Mouse (Mus musculus) liver, postnatal 0 days (tissue): ENCODE results near the gene Eif2a. TPM values are rescaled to one million over a fixed set of nuclear protein-coding genes. Genes with fewer than 3 reads are reported as not detected.
A peak's percentile ranks its signal among the peaks of the same experiment; 100 is the strongest.

Source experiments
- ATAC-seq: fragments of 200-750 bp; cut with Nextera tagmentation; 2 replicates; pipeline ENCODE4 v1.8.0; 2017; ENCODE audit warnings: mild to moderate bottlenecking, moderate library complexity
- DNase-seq: peaks from one replicate; pipeline ENCODE4 v3.0.0-alpha.2; 2016
- H3K27ac ChIP-seq: fragments of 300-500 bp; sonication (generic); 2 replicates; pipeline ENCODE4 v1.5.1; 2014; ENCODE audit warnings: antibody characterized with exemption, moderate library complexity, mild to moderate bottlenecking, low read depth
- H3K27me3 ChIP-seq: fragments of 300-500 bp; sonication (generic); 2 replicates; pipeline ENCODE4 v1.6.1; 2014; ENCODE audit warnings: low read length, control low read depth, mixed read lengths; ENCODE audit not compliant: insufficient read depth
- H3K36me3 ChIP-seq: fragments of 300-500 bp; sonication (generic); replicated peaks from 2 replicates; pipeline ENCODE4 v1.6.1; 2014; ENCODE audit warnings: mild to moderate bottlenecking, control low read depth, low read length, moderate library complexity, mixed read lengths; ENCODE audit not compliant: insufficient read depth
- H3K4me1 ChIP-seq: fragments of 300-500 bp; sonication (generic); 2 replicates; pipeline ENCODE4 v1.6.1; 2014; ENCODE audit warnings: antibody characterized with exemption, mild to moderate bottlenecking, control low read depth; ENCODE audit not compliant: insufficient read depth
- H3K4me2 ChIP-seq: fragments of 300-500 bp; sonication (generic); 2 replicates; pipeline ENCODE4 v1.6.1; 2014; ENCODE audit warnings: low read depth, mild to moderate bottlenecking, low read length, moderate library complexity, mixed read lengths
- H3K4me3 ChIP-seq: fragments of 300-500 bp; sonication (generic); 2 replicates; pipeline ENCODE4 v1.5.1; 2014; ENCODE audit warnings: low read depth, low read length
- H3K9ac ChIP-seq: fragments of 300-500 bp; sonication (generic); replicated peaks from 2 replicates; pipeline ENCODE4 v1.6.1; 2014; ENCODE audit warnings: mild to moderate bottlenecking, moderate library complexity
- H3K9me3 ChIP-seq: fragments of 300-500 bp; sonication (generic); 2 replicates; pipeline ENCODE4 v1.6.1; 2016; ENCODE audit warnings: mild to moderate bottlenecking, control low read depth, low read length, mixed read lengths
- CTCF ChIP-seq: sonication (generic); IDR thresholded peaks from 2 replicates; pipeline ENCODE4 v1.5.1; 2016; ENCODE audit warnings: antibody characterized with exemption, low read depth
- EP300 ChIP-seq: IDR thresholded peaks from 2 replicates; pipeline ENCODE4 v1.6.1; 2016; ENCODE audit warnings: antibody characterized with exemption, low read depth, mild to moderate bottlenecking
- WGBS: fragments of 180-500 bp; shearing (Covaris S2); extraction: QIAGEN DNeasy Blood & Tissue Kit; methylation state at CpG from one replicate; pipeline ENCODE4 v1.1.7; 2014; ENCODE audit not compliant: insufficient replicate concordance; 5-methylcytosine and 5-hydroxymethylcytosine counted together
- polyA plus RNA-seq: library from polyadenylated mRNA; unstranded; fragments of >200 nt; fragmentation: Nextera tagmentation; extraction: Ambion mirVana; gene quantifications from 2 replicates; pipeline ENCODE4 v1.2.1, GENCODE M21; 2015

Eif2a gene
- polyA plus RNA-seq, 1 experiment from 2014 or later, result 20.1 TPM

- peak overlapping the region; percentile 100 for H3K9ac ChIP-seq
- H3K27me3 ChIP-seq, result no peaks in the 10 kb centered on the region
- 0% methylated on average over 40 of the region's 40 CpGs for WGBS
- DNase-seq, result no peak
- peak overlapping the region; percentile 86 for H3K4me2 ChIP-seq
- H3K36me3 ChIP-seq, result peaks cover 22% of the 10 kb centered on the region
- H3K9me3 ChIP-seq, result no peaks in the 10 kb centered on the region
- H3K4me1 ChIP-seq, result peaks cover 20% of the 10 kb centered on the region
- no peak for TF ChIP-seq CTCF
- TF ChIP-seq EP300, result no peak
- H3K27ac ChIP-seq, result peak overlapping the region; percentile 100
- peak overlapping the region; percentile 99 for H3K4me3 ChIP-seq
- peak; percentile 21 for ATAC-seq
These were observed 455 bp upstream of the Eif2a start for GRCm38 (mm10) chr3:58525166-58525565.

GRCm38 (mm10) chr3:58526408-58526737, 752 bp downstream of the Eif2a start:
- Histone ChIP-seq H3K4me1 (peaks cover 14% of the 10 kb centered on the region), H3K4me2 (peak overlapping the region; percentile 83), H3K9ac (peak overlapping the region; percentile 64), H3K27me3 (no peaks in the 10 kb centered on the region), H3K9me3 (no peaks in the 10 kb centered on the region), H3K4me3 (peak overlapping the region; percentile 99), H3K36me3 (peaks cover 17% of the 10 kb centered on the region), H3K27ac (peak overlapping the region; percentile 100)
- 6% methylated on average over 4 of the region's 4 CpGs for WGBS
- DNase-seq, result no peak
- ATAC-seq, result no peak
- TF ChIP-seq EP300, result no peak
- peak; percentile 31; the same call in 1 of the 2 replicates for TF ChIP-seq CTCF

GRCm38 (mm10) chr3:58536573-58536972, 11.0 kb downstream of the Eif2a start:
- no peak for DNase-seq
- H3K4me1 ChIP-seq, result no peaks in the 10 kb centered on the region
- no peak overlapping the region for H3K27ac ChIP-seq
- H3K27me3 ChIP-seq, result no peaks in the 10 kb centered on the region
- WGBS, result 90% methylated on average over 3 of the region's 3 CpGs
- H3K4me3 ChIP-seq, result no peak overlapping the region
- no peaks in the 10 kb centered on the region for H3K9me3 ChIP-seq
- H3K36me3 ChIP-seq, result peaks cover 45% of the 10 kb centered on the region
- no peak overlapping the region for H3K4me2 ChIP-seq
- TF ChIP-seq EP300 (no peak), CTCF (no peak)
- H3K9ac ChIP-seq, result no peak overlapping the region
- no peak for ATAC-seq

GRCm38 (mm10) chr3:58552001-58552811, 26.6 kb downstream of the Eif2a start:
- Histone ChIP-seq H3K4me1 (no peaks in the 10 kb centered on the region), H3K36me3 (peaks cover 55% of the 10 kb centered on the region), H3K9ac (no peak overlapping the region), H3K4me3 (no peak overlapping the region), H3K9me3 (no peaks in the 10 kb centered on the region), H3K4me2 (no peak overlapping the region), H3K27ac (no peak overlapping the region), H3K27me3 (no peaks in the 10 kb centered on the region)
- no peak for DNase-seq
- no peak for TF ChIP-seq CTCF
- TF ChIP-seq EP300, result no peak
- 61% methylated on average over 1 of the region's 1 CpGs for WGBS
- ATAC-seq, result no peak

- Histone ChIP-seq H3K36me3 (peaks cover 30% of the 10 kb centered on the region), H3K9me3 (no peaks in the 10 kb centered on the region), H3K27me3 (no peaks in the 10 kb centered on the region), H3K4me3 (no peak overlapping the region), H3K4me2 (no peak overlapping the region), H3K27ac (0 out of 2 replicates have a peak overlapping the region, but pooled peaks have one; percentile 29), H3K4me1 (no peaks in the 10 kb centered on the region), H3K9ac (no peak overlapping the region)
- ATAC-seq (no peak), DNase-seq (no peak)
- TF ChIP-seq EP300 (no peak), CTCF (no peak)
- 65% methylated on average over 7 of the region's 7 CpGs for whole genome bisulfite sequencing
These were observed 31.0 kb downstream of the Eif2a start for GRCm38 (mm10) chr3:58556649-58557048.

- no peaks in the 10 kb centered on the region for H3K4me1 ChIP-seq
- H3K4me2 ChIP-seq, result no peak overlapping the region
- H3K36me3 ChIP-seq, result peaks cover 16% of the 10 kb centered on the region
- H3K27ac ChIP-seq, result no peak overlapping the region
- H3K27me3 ChIP-seq, result no peaks in the 10 kb centered on the region
- no peak for DNase-seq
- H3K4me3 ChIP-seq, result no peak overlapping the region
- H3K9me3 ChIP-seq, result no peaks in the 10 kb centered on the region
- no peak for ATAC-seq
- no peak for TF ChIP-seq CTCF
- no peak overlapping the region for H3K9ac ChIP-seq
- WGBS, result 47% methylated on average over 2 of the region's 2 CpGs
These were observed 34.3 kb downstream of the Eif2a start for GRCm38 (mm10) chr3:58559887-58560286.
